Mouse (Mus musculus) urinary bladder, postnatal 25 days (tissue): ENCODE data around the gene Kctd6.
A peak's percentile ranks its signal among the peaks of the same experiment; 100 is the strongest.

Experiments used
- DNase-seq: peaks from one replicate; pipeline ENCODE4 v3.0.0; 2022; ENCODE audit warnings: low spot score

The Kctd6 gene

DNA sequence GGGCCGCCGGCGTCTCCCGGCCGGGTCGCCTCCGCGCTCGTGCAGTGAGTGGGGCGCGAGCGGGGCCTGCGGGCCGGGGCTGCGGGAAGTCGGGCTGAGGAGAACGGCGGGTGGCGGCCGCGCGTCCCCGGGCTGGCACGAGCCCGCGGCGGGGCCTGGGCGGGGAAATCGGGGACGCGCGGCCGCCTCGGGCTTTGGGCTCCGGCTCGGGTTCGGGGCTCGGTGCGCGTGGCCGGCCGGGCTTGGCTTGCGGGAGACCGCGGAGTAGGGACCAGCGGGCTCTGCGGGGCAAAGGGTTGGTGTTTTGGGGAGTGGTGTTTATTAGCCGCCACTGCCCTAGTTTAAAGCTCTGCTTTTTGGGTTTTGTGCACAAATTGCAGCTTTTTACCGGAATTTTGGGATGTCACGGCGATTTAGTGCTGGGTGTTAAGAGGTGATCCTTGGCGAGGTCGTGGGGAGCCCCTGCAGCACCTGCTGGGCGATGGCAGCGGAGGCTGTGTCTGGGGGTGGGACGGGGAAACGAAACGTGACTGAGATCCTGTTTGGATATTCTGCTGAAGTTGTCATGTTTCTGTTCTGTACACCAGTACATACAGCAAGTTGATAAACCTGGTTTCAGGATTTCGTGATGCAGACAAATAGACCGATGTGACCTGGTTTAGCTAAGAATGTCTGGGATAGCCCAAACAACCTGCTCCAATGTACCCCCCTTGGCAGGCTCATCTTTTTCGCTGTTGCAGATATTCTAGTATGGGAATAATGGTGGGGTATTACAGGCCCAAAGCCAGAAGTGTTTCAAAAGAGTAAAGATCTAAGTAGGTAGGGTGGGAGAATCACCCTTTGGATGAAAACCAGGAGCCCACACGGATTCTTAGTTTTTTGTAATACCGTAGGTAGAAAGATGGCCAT is 613 bp downstream of the Kctd6 start:
- DNase-seq = peak; percentile 68

GRCm38 (mm10) chr14:8215208-8215778 is 1.4 kb downstream of the Kctd6 start:
- no peak for DNase-seq

- no peak for DNase-seq
Observed at GRCm38 (mm10) chr14:8216100-8216499, 2.2 kb downstream of the Kctd6 start.

- no peak for DNase-seq
Observed at GRCm38 (mm10) chr14:8218238-8218637, 4.3 kb downstream of the Kctd6 start.

DNA sequence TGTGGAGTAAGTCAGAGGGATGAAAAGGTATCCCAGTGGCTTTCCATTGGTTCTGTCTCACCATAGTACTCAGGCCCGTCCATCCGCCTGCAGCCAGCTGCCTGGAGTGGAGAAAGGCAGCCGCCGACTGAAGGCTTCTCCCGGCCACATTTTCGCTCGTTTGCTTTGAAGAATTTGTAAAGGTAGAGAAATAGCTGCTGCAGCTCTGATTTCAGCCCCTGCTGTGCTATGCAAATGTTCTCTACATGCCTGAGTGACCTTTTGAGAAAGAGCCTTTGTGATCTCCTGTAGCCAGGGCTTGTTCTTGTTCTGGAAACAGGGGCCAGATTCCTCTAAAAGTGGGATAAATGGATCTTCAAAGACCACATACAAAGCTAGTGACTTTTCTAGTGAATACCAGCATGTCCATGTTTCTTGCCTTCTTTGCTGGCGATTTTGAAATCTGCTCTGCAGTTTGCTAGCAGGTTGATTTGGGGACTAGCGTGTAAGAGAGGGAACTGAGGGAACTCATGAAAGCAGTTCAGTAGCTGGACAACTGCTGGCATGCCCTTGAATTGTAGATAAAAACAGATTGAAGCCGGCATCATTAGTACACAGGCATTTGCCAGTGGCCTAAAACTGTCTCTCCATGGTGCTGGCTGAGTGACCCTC is 4.9 kb downstream of the Kctd6 start:
- no peak for DNase-seq

- no peak for DNase-seq
Observed at GRCm38 (mm10) chr14:8219876-8220275, 5.9 kb downstream of the Kctd6 start.

- DNase-seq = no peak
Observed at GRCm38 (mm10) chr14:8220306-8220705, 6.4 kb downstream of the Kctd6 start.

DNA sequence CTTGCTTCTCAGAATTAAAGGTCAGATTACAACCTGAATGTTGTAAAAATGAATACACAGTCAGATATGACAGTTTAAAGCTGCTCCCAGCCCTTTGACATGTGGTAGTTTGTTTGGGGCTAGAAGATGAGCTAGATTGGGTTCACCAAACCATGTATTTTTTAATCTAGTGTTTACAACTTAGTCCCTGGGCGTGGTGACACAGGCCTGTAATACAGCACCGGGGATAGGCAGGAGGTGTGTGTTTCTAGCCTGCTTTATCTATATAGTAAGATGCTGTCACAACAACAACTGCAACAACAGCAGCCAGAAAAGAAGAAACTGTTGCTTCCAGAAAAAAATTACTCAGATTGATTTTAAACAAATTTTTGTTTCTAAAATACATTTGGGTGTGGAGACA is 7.0 kb downstream of the Kctd6 start:
- DNase-seq = no peak

GRCm38 (mm10) chr14:8222561-8222960 is 8.6 kb downstream of the Kctd6 start:
- no peak for DNase-seq

DNA sequence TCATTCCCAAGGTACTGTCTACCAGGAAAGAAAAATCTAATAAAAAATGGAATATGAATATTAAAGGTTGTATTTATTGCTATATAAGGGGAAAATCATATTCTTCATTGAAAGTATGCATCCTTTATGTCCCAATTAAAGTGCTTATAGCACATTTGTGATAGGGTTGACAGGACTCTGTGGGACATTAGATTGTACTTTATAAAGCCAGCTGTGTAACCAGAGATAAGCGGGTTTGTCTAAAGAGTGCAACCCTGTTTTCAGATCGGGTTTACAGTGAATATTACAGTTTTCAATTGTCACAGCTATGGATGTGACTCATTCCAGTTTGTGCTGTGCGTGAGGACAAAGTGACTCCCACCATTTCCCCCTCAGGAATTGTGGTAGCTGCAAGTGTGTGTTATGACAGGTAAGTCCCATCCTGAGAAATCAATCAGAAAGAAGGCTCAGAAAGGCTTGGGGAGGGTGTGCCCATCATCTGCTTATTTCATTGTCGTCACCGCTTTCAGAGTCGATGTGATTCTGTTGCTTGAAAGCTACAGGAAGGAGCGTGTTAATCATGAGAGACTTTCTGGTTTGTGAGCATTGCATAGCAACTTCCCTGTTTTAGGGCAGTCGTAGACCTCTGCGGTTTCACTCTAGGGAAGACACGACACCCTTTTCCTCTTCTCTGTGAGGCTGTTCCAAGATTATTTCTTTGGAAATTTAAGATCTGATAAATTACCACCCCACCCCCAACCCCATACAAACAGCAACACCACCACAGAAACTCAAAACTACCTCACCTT is 9.8 kb downstream of the Kctd6 start:
- no peak for DNase-seq

- DNase-seq = no peak
Observed at GRCm38 (mm10) chr14:8224805-8225204, 10.9 kb downstream of the Kctd6 start.

- DNase-seq = no peak
Observed at GRCm38 (mm10) chr14:8229367-8230019, 15.6 kb downstream of the Kctd6 start.

- no peak for DNase-seq
Observed at GRCm38 (mm10) chr14:8232155-8232910, 18.4 kb downstream of the Kctd6 start.

DNA sequence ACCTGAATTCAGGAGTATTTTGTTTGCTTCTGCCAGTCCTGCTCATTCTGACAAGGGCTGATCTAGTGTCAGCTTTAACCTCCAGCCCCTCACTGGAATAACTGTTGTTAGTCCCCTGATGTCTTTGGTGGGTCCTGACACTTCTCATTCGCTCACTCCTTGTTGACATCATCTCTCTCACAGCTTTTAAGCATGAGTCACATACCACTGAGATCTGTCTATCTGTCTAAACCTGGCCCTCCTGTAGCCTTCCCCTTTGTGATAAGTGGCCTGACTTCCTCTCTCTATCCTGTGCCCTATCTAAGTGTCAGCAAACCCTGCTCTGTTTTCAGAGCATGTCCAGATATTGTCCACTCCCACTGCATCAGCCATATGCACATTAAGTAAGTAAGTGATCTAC is 19.3 kb downstream of the Kctd6 start:
- DNase-seq = no peak

DNA sequence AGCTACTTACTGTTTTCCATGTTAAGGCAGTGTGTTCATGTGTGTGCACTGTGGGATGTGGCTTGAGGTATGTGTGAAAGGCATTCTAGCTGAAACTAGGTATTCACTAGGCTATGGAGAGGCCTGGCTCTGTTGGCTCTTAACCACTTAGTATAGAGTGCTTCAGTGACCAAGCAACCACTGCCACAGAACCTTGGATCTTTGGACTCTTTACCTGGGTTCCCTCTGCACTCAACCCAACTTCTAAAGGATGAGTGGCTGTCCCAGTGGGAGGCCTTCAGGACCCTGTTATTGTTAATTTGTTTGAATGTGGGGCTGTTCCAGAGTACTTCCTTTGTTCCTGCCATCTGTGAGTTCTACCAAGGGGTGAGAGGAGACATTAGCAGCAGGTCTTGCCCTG is 27.9 kb downstream of the Kctd6 start:
- no peak for DNase-seq

- DNase-seq = no peak
Observed at GRCm38 (mm10) chr14:8242388-8242920, 28.5 kb downstream of the Kctd6 start.

GRCm38 (mm10) chr14:8243136-8243888 is 29.4 kb downstream of the Kctd6 start:
- DNase-seq = no peak

- DNase-seq = no peak
Observed at GRCm38 (mm10) chr14:8244211-8244611, 30.3 kb downstream of the Kctd6 start.

- no peak for DNase-seq
Observed at GRCm38 (mm10) chr14:8246878-8247277, 32.9 kb downstream of the Kctd6 start.

GRCm38 (mm10) chr14:8249206-8249605 is 35.3 kb downstream of the Kctd6 start:
- no peak for DNase-seq
